Mouse (Mus musculus) hindlimb bud, embryonic 11.5 days (tissue): ENCODE measurements at regions not wholly inside any gene's neighbourhood (a gene's known extent, or its start where the extent isn't known, plus 50 kb on each side); places are given as distances from the start of the nearest gene placed in this dataset.

Experiments used
- DNase-seq: peaks from one replicate; pipeline ENCODE4 v3.0.0-alpha.2; 2012; ENCODE audit warnings: low read depth, low spot score; ENCODE audit errors: extremely low spot score

DNA sequence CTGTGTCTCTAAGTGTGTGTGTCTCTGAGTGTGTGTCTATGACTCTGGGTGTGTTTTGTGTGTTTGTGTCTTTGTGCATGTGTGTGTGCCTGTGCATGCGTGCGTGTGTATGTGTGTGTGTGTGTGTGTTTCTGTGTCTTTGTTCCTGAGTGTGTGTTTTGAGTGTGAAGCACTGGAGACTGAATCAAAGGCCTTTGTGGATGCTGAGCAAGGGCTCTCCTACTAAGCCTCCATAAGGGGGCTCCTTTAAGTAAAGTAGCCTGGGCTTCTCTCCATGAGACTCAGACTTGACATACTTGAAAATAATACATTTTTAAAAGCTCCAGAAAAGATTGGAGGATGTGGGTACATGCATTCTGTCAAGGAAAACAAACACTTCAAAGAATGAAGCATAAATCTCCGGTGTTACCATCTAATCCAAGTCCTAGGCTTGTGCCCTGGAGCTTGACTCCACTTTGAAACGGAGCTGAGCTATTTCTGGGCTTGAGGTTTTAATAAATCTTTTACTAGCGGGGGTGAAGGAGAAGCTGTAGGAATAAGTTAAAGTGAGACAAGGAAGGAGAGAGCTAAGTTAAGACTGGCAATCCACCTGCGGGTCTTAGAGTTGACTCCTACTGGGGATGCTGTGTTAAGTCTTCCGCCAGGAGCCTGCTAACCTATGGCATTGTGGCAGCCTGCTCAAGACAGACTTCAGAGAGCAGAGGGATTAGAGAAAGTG is 73.8 kb upstream of the Il15 start:
- DNase-seq: no peak

- no peak for DNase-seq
Measured at GRCm38 (mm10) chr8:82473266-82473665, 70.2 kb upstream of the Il15 start.

DNA sequence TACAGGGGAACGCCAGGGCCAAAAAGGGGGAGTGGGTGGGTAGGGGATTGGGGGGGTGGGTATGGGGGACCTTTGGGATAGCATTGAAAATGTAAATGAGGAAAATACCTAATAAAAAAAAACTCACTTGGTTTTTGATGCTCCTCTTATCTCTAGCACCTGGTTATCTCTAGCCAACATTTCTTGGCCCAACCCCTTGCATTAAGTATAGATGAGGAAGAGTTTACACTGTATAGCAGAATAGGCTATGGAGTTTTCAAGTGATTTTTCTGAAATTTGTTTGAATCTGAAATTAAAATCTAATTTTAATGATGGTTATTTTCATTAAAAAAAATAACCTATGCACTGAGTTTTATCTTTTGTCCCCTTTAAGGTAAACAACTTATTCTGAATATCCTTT is 68.8 kb upstream of the Il15 start:
- DNase-seq: no peak

DNA sequence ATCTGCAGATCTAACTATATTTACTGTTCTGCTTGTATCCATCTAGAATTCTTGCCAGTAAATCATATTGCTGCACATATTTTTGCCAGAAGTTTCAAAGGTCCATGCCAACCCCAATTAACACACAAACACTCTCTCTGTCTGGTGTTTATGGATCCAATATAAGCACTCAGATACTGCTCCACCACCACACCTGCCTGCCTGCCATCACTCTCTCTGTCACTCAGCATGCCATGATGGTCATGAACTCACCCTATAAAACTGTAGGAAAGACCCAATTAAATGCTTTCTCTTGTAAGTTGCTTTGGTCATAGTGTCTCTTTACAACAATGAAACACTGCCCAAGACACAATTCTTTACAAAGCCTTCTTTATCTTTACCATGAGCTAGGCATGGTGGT is 66.8 kb upstream of the Il15 start:
- no peak for DNase-seq

GRCm38 (mm10) chr8:82462841-82463240 is 59.8 kb upstream of the Il15 start:
- no peak for DNase-seq

DNA sequence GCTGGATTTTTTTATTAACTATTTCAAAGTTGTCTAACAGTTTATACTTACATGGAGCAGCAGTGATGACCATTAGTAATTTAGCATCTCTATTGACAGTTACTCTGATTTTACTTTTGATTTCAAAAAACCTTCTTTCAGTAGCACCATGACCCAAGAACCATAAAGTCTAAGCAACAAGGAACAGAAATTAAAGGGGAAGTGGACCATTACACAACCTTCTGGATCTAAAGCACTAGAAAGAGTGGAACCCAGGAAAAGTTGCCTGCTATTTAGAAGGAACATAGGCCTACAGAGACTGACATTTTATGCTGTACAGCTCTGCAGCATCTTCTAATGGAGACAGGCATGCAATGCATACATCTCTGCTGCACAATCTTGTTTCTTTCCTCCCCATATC is 56.0 kb upstream of the Il15 start:
- DNase-seq: no peak

- no peak for DNase-seq
Measured at GRCm38 (mm10) chr8:82454056-82454455, 51.0 kb upstream of the Il15 start.
